Mouse (Mus musculus) C2C12 (cell line): ENCODE data around the gene Rhoa. TPM values are rescaled to one million over a fixed set of nuclear protein-coding genes. Genes with fewer than 3 reads are reported as not detected.

ENCODE experiments used
- H3K27me3 ChIP-seq: one replicate; pipeline ENCODE4 v1.6.1; 2011; ENCODE audit not compliant: control insufficient read depth, insufficient read depth, insufficient read length
- H3K36me3 ChIP-seq: one replicate; pipeline ENCODE4 v1.6.1; 2011; ENCODE audit not compliant: control insufficient read depth, insufficient read depth
- H3K4me3 ChIP-seq: one replicate; pipeline ENCODE4 v1.5.1; 2011; ENCODE audit warnings: mild to moderate bottlenecking, control low read depth; ENCODE audit not compliant: poor library complexity, insufficient read depth, severe bottlenecking
- H3K79me2 ChIP-seq: one replicate; pipeline ENCODE4 v1.6.1; 2011; ENCODE audit not compliant: control insufficient read depth, insufficient read depth
- H3K79me3 ChIP-seq: one replicate; pipeline ENCODE4 v1.6.1; 2011; ENCODE audit warnings: low read depth, control low read depth
- H3ac ChIP-seq: one replicate; pipeline ENCODE3; 2011; ENCODE audit warnings: low read depth; ENCODE audit not compliant: control insufficient read depth, insufficient read length
- CEBPB ChIP-seq: IDR thresholded peaks from one replicate; pipeline ENCODE4 v1.6.1; 2011; ENCODE audit warnings: low read depth, mild to moderate bottlenecking, control low read depth, moderate library complexity
- CTCF ChIP-seq: IDR thresholded peaks from one replicate; pipeline ENCODE4 v1.5.1; 2011; ENCODE audit not compliant: control insufficient read depth, insufficient read depth, insufficient read length
- FOSL1 ChIP-seq: IDR thresholded peaks from one replicate; pipeline ENCODE4 v1.8.0; 2011; ENCODE audit warnings: mild to moderate bottlenecking, low read length; ENCODE audit not compliant: poor library complexity, insufficient read depth, severe bottlenecking
- MAX ChIP-seq: IDR thresholded peaks from one replicate; pipeline ENCODE4 v1.6.1; 2011; ENCODE audit warnings: mild to moderate bottlenecking, control low read depth
- MYOD1 ChIP-seq: IDR thresholded peaks from one replicate; pipeline ENCODE4 v1.6.1; 2011; ENCODE audit warnings: low read depth; ENCODE audit not compliant: control insufficient read depth, insufficient read length
- MYOG ChIP-seq: IDR thresholded peaks from one replicate; pipeline ENCODE4 v1.6.1; 2011; ENCODE audit not compliant: control insufficient read depth, insufficient read length; ENCODE audit errors: extremely low read depth
- USF1 ChIP-seq: IDR thresholded peaks from one replicate; pipeline ENCODE4 v1.6.1; 2011; ENCODE audit warnings: low read depth, mild to moderate bottlenecking, control low read depth, moderate library complexity
- polyA plus RNA-seq: library from polyadenylated mRNA; unstranded; fragments of >200 nt; fragmentation: generic; extraction: Trizol; gene quantifications from one replicate; pipeline ENCODE4 v1.2.1, GENCODE M21; 2012; ENCODE audit warnings: missing spikeins

Gene Rhoa
- polyA plus RNA-seq, 1 experiment, result 300 TPM

- H3K4me3 ChIP-seq, result no peak overlapping the region
- no peaks in the 10 kb centered on the region for H3K79me3 ChIP-seq
- H3K79me2 ChIP-seq, result no peaks in the 10 kb centered on the region
- H3ac ChIP-seq, result no peak overlapping the region
- TF ChIP-seq FOSL1 (no peak), MAX (no peak), CTCF (no peak), MYOG (no peak), MYOD1 (no peak), CEBPB (no peak), USF1 (no peak)
- H3K27me3 ChIP-seq, result no peaks in the 10 kb centered on the region
- no peaks in the 10 kb centered on the region for H3K36me3 ChIP-seq
Observed at GRCm38 (mm10) chr9:108272691-108273090, 33.2 kb upstream of the Rhoa start.

DNA sequence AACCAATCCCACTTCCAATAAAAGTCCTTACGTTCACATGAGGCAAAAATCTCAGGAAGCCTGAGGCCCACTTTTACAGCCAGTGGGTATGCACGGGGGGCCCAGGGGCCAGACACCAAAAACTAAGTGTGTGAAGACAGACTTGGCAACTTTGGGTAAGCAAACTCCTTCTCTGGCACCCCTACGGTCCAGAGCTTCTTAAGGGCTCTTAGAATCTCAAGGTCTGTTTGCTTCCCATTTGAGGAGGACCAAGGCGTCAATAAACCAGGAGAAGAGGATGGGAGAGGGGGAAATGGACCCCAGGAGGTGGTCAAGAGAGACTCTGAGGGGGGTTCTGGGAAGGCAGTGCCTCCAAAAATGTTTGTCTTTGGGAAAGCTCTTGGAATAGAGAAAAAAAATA lies 32.4 kb upstream of the Rhoa start:
- TF ChIP-seq USF1, result no peak
- H3K4me3 ChIP-seq, result no peak overlapping the region
- no peak overlapping the region for H3ac ChIP-seq
- H3K27me3 ChIP-seq, result no peaks in the 10 kb centered on the region
- H3K36me3 ChIP-seq, result no peaks in the 10 kb centered on the region
- no peaks in the 10 kb centered on the region for H3K79me2 ChIP-seq
- no peaks in the 10 kb centered on the region for H3K79me3 ChIP-seq

DNA sequence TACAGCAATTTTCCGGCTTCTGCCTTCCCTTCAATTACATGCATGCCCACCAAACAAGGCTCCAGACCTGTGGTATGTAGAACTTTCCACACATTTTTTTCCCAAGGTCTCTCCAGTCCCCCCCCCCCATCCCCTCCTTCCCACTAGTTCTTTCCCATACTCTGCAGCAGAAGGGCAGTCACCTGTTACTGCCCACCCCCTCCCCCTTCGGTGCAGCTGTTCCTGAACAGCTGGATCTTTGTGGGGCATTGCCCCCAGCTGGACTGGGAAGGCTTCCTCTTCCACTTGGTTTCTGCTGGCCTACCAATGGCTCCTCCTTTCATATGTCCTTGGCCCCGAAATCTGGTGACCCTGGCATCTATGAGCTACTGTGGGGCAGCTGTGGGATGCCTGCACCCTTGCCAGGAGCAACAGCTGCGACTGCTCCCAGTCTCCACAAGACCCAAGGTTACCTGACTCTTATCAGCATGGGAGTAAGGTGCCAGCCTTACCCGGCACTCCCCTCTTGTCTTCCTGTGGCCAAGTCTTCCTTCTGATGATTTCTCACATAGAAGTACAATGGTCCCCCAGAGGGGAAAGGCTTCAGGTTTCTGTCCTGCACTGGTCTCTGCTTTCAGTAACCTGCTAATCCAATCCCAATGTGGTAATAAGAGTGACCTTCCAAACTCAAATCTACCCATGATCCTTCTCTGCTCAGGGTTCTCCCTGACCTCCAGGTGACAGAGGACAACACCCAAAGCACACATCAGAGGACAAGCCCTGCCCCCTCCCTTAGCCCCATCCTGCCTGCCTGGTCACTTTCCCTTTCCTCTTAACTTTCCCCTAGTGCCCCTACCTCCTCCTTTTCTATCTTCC lies 31.2 kb upstream of the Rhoa start:
- Histone ChIP-seq H3K4me3 (no peak overlapping the region), H3K79me3 (no peaks in the 10 kb centered on the region), H3K36me3 (no peaks in the 10 kb centered on the region), H3K79me2 (no peaks in the 10 kb centered on the region), H3K27me3 (no peaks in the 10 kb centered on the region), H3ac (no peak overlapping the region)
- TF ChIP-seq USF1, result no peak
- TF ChIP-seq MYOD1, result peak; percentile 79
- no peak for TF ChIP-seq CTCF
- TF ChIP-seq FOSL1, result no peak
- peak; percentile 45 for TF ChIP-seq MYOG
- TF ChIP-seq MAX, result no peak

GRCm38 (mm10) chr9:108275331-108275659 lies 30.6 kb upstream of the Rhoa start:
- TF ChIP-seq MYOD1 (no peak), MAX (no peak), USF1 (peak; percentile 40)
- Histone ChIP-seq H3K79me3 (no peaks in the 10 kb centered on the region), H3K79me2 (no peaks in the 10 kb centered on the region), H3K27me3 (no peaks in the 10 kb centered on the region), H3K4me3 (no peak overlapping the region), H3ac (no peak overlapping the region), H3K36me3 (no peaks in the 10 kb centered on the region)

- Histone ChIP-seq H3K36me3 (no peaks in the 10 kb centered on the region), H3K4me3 (no peak overlapping the region), H3K79me3 (no peaks in the 10 kb centered on the region), H3K27me3 (no peaks in the 10 kb centered on the region), H3ac (no peak overlapping the region), H3K79me2 (no peaks in the 10 kb centered on the region)
- TF ChIP-seq MYOG (no peak), FOSL1 (no peak), USF1 (no peak), MYOD1 (no peak), CTCF (peak; percentile 36)
Observed at GRCm38 (mm10) chr9:108278697-108279450, 27.1 kb upstream of the Rhoa start.
